Mouse (Mus musculus): ENCODE results near the gene Fzd9. TPM values are rescaled to one million over a fixed set of nuclear protein-coding genes. Genes with fewer than 3 reads are reported as not detected.
"Not testable (repeated sequence)": the region's sequence is repeated elsewhere in the genome, so short reads cannot be mapped to it uniquely, and the experiment has no call there.

Fzd9 gene
- polyA plus RNA-seq, 1 experiment: 6.5 TPM

- H3K79me2 ChIP-seq (ENCODE audit: control insufficient read depth, insufficient read depth): no peaks in the 10 kb centered on the region
- no peak overlapping the region for H3K4me2 ChIP-seq (ENCODE audit: low read depth)
- no peaks in the 10 kb centered on the region for H3K27me3 ChIP-seq (ENCODE audit: control insufficient read depth, insufficient read depth, insufficient read length)
- H3K4me3 ChIP-seq: no peak overlapping the region
- peaks cover 69% of the 10 kb centered on the region for H3K36me3 ChIP-seq (ENCODE audit: control insufficient read depth, insufficient read depth)
- H3ac ChIP-seq (ENCODE audit: control insufficient read depth, insufficient read length): no peak overlapping the region
- TF ChIP-seq MYOD1 (IDR thresholded peaks at IDR 0.05; ENCODE audit: control insufficient read depth in 1 of 3, insufficient read length in 2 of 3, low read depth in 2 of 3) (no peak), POLR2A (IDR thresholded peaks at IDR 0.05; ENCODE audit: insufficient read length, low read depth) (no peak), E2F4 (IDR thresholded peaks at IDR 0.05; ENCODE audit: insufficient read depth) (no peak), TCF12 (IDR thresholded peaks at IDR 0.05; ENCODE audit: insufficient read depth, poor library complexity, severe bottlenecking) (no peak), CEBPB (IDR thresholded peaks at IDR 0.05; ENCODE audit: insufficient read depth, poor library complexity, severe bottlenecking) (no peak), SRF (IDR thresholded peaks at IDR 0.05; ENCODE audit: control insufficient read depth, insufficient read length, low read depth) (no peak), MAX (IDR thresholded peaks at IDR 0.05; ENCODE audit: low read depth) (no peak), REST (IDR thresholded peaks at IDR 0.05; ENCODE audit: insufficient read depth, insufficient read length) (no peak), MYOG (IDR thresholded peaks at IDR 0.05; ENCODE audit: control insufficient read depth in 1 of 3, insufficient read depth in 1 of 3, insufficient read length in 2 of 3, low read depth in 2 of 3) (no peak), POLR2AphosphoS2 (IDR thresholded peaks at IDR 0.05; ENCODE audit: insufficient read length, low read depth) (no peak)
These were observed 14.5 kb downstream of the Fzd9 start for GRCm38 (mm10) chr5:135236571-135236970.

GRCm38 (mm10) chr5:135233166-135233920 lies 17.7 kb downstream of the Fzd9 start:
- Histone ChIP-seq H3K27me3 (ENCODE audit: control insufficient read depth, insufficient read depth, insufficient read length) (no peaks in the 10 kb centered on the region), H3K79me2 (ENCODE audit: control insufficient read depth, insufficient read depth) (no peaks in the 10 kb centered on the region), H3K36me3 (ENCODE audit: control insufficient read depth, insufficient read depth) (peaks cover 71% of the 10 kb centered on the region), H3K4me2 (ENCODE audit: low read depth) (no peak overlapping the region), H3K4me3 (no peak overlapping the region), H3ac (ENCODE audit: control insufficient read depth, insufficient read length) (no peak overlapping the region)
- TF ChIP-seq MAX (IDR thresholded peaks at IDR 0.05; ENCODE audit: low read depth): no peak
- TF ChIP-seq TCF12 (IDR thresholded peaks at IDR 0.05; ENCODE audit: insufficient read depth, poor library complexity, severe bottlenecking): no peak
- TF ChIP-seq MYOG (IDR thresholded peaks at IDR 0.05; ENCODE audit: control insufficient read depth in 1 of 3, insufficient read depth in 1 of 3, insufficient read length in 2 of 3, low read depth in 2 of 3): no peak
- TF ChIP-seq POLR2AphosphoS2 (IDR thresholded peaks at IDR 0.05; ENCODE audit: insufficient read length, low read depth): no peak
- no peak for TF ChIP-seq REST (IDR thresholded peaks at IDR 0.05; ENCODE audit: insufficient read depth, insufficient read length)
- TF ChIP-seq SRF (IDR thresholded peaks at IDR 0.05; ENCODE audit: control insufficient read depth, insufficient read length, low read depth): no peak
- TF ChIP-seq USF1 (IDR thresholded peaks at IDR 0.05; ENCODE audit: low read depth): no peak
- TF ChIP-seq E2F4 (IDR thresholded peaks at IDR 0.05; ENCODE audit: insufficient read depth): no peak
- TF ChIP-seq POLR2A (IDR thresholded peaks at IDR 0.05; ENCODE audit: insufficient read length, low read depth): no peak
- no peak for TF ChIP-seq TCF3 (IDR thresholded peaks at IDR 0.05; ENCODE audit: insufficient read length, low read depth)
- TF ChIP-seq CEBPB (IDR thresholded peaks at IDR 0.05; ENCODE audit: insufficient read depth, poor library complexity, severe bottlenecking): no peak
- no peak for TF ChIP-seq MYOD1 (IDR thresholded peaks at IDR 0.05; ENCODE audit: control insufficient read depth in 1 of 3, insufficient read length in 2 of 3, low read depth in 2 of 3)

- Histone ChIP-seq H3ac (ENCODE audit: control insufficient read depth, insufficient read length) (no peak overlapping the region), H3K27me3 (ENCODE audit: control insufficient read depth, insufficient read depth, insufficient read length) (no peaks in the 10 kb centered on the region), H3K4me3 (no peak overlapping the region), H3K36me3 (ENCODE audit: control insufficient read depth, insufficient read depth) (peaks cover 69% of the 10 kb centered on the region), H3K79me2 (ENCODE audit: control insufficient read depth, insufficient read depth) (no peaks in the 10 kb centered on the region), H3K4me2 (ENCODE audit: low read depth) (no peak overlapping the region)
- TF ChIP-seq CEBPB (IDR thresholded peaks at IDR 0.05; ENCODE audit: insufficient read depth, poor library complexity, severe bottlenecking): no peak
- no peak for TF ChIP-seq TCF3 (IDR thresholded peaks at IDR 0.05; ENCODE audit: insufficient read length, low read depth)
- TF ChIP-seq MAX (IDR thresholded peaks at IDR 0.05; ENCODE audit: low read depth): no peak
- TF ChIP-seq POLR2AphosphoS2 (IDR thresholded peaks at IDR 0.05; ENCODE audit: insufficient read length, low read depth): no peak
- TF ChIP-seq SRF (IDR thresholded peaks at IDR 0.05; ENCODE audit: control insufficient read depth, insufficient read length, low read depth): no peak
- TF ChIP-seq MYOD1 (IDR thresholded peaks at IDR 0.05; ENCODE audit: control insufficient read depth in 1 of 3, insufficient read length in 2 of 3, low read depth in 2 of 3): no peak
- TF ChIP-seq TCF12 (IDR thresholded peaks at IDR 0.05; ENCODE audit: insufficient read depth, poor library complexity, severe bottlenecking): no peak
- no peak for TF ChIP-seq USF1 (IDR thresholded peaks at IDR 0.05; ENCODE audit: low read depth)
- TF ChIP-seq E2F4 (IDR thresholded peaks at IDR 0.05; ENCODE audit: insufficient read depth): no peak
- TF ChIP-seq MYOG (IDR thresholded peaks at IDR 0.05; ENCODE audit: control insufficient read depth in 1 of 3, insufficient read depth in 1 of 3, insufficient read length in 2 of 3, low read depth in 2 of 3): no peak
- TF ChIP-seq POLR2A (IDR thresholded peaks at IDR 0.05; ENCODE audit: insufficient read length, low read depth): no peak
- TF ChIP-seq REST (IDR thresholded peaks at IDR 0.05; ENCODE audit: insufficient read depth, insufficient read length): no peak
These were observed 20.8 kb downstream of the Fzd9 start for GRCm38 (mm10) chr5:135230186-135230585.

- H3K27me3 ChIP-seq (ENCODE audit: control insufficient read depth, insufficient read depth, insufficient read length); H3K79me2 ChIP-seq (ENCODE audit: control insufficient read depth, insufficient read depth); H3ac ChIP-seq (ENCODE audit: control insufficient read depth, insufficient read length); H3K4me3 ChIP-seq; H3K4me2 ChIP-seq (ENCODE audit: low read depth): not testable (repeated sequence)
- peaks cover 81% of the 10 kb centered on the region for H3K36me3 ChIP-seq (ENCODE audit: control insufficient read depth, insufficient read depth)
These were observed 25.2 kb downstream of the Fzd9 start for GRCm38 (mm10) chr5:135225879-135226278.

GRCm38 (mm10) chr5:135224169-135224568 lies 26.9 kb downstream of the Fzd9 start:
- Histone ChIP-seq H3ac (ENCODE audit: control insufficient read depth, insufficient read length) (no peak overlapping the region), H3K4me2 (ENCODE audit: low read depth) (no peak overlapping the region), H3K79me2 (ENCODE audit: control insufficient read depth, insufficient read depth) (no peaks in the 10 kb centered on the region), H3K4me3 (no peak overlapping the region), H3K27me3 (ENCODE audit: control insufficient read depth, insufficient read depth, insufficient read length) (no peaks in the 10 kb centered on the region), H3K36me3 (ENCODE audit: control insufficient read depth, insufficient read depth) (peaks cover 82% of the 10 kb centered on the region)
- TF ChIP-seq E2F4 (IDR thresholded peaks at IDR 0.05; ENCODE audit: insufficient read depth): no peak
